Mouse (Mus musculus) spleen, postnatal 14 days (tissue): ENCODE measurements around the gene Tmub2.

Source experiments
- DNase-seq, 2 experiments: peaks; one replicate each; pipeline ENCODE4 v3.0.0; 2021 to 2022; ENCODE audit warnings: low spot score in 2 of 2

Tmub2 gene

GRCm38 (mm10) chr11:102327839-102328238 lies 43.1 kb downstream of the Tmub2 start:
- no peak for DNase-seq

DNA sequence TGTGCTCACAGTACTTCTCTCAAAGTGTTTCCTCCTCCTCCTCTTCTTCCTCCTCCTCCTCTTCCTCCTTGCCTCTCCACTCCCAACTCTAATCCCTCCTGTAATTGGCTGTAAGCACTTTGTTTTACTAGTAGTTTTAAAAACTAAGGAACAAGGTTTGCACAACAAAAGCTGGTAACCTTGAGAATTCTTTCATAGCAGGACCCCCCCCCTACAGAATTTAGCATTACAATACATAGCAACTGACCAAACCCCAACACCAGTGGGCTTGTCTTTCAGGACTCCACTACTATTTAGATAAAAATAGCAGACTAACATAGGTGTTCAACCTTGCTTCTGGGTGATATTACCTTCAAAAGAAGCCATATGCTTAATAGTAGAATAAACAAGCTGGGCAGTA lies 44.8 kb downstream of the Tmub2 start:
- DNase-seq = no peak

GRCm38 (mm10) chr11:102330039-102330438 lies 45.3 kb downstream of the Tmub2 start:
- DNase-seq = no peak

DNA sequence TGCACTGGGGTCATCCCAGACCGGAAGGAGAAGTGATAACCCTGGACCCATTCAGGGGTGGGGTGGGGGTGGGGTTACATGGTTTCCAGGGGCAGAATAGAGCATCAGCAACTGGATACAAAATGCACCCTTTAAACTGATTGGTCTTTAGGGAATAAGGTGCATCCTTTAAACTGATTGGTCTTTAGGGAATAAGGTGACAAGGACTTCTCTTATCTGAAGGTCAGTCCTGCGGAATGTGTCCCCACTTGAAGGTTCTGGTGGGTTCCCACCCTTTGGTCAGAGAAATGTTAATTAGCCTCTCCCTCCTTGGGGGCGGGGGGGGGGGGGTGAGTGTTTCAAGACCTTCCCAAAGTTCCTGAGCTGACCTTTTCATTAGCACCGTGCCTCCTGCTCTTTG lies 47.1 kb downstream of the Tmub2 start:
- DNase-seq = no peak

GRCm38 (mm10) chr11:102333061-102333460 lies 48.3 kb downstream of the Tmub2 start:
- no peak for DNase-seq

DNA sequence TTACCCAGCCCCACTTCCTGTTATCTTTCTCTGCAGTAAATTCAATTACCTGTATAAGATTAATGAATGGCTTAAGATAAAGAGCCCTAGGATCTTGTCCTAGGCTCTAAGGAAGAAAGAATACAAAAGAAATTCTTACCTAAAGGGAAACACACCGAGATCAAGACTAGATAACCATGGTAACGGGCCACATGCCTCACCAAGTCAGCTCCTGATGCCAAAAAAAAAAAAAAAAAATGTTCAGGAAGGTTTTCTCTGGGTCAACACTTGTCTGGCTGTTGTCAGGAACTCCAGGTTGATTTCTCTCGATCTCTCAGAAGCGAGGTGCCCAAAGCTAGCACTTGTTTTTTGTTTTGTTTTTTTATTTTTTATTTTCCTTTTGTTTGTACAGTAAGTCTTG lies 49.3 kb downstream of the Tmub2 start:
- DNase-seq = no peak

DNA sequence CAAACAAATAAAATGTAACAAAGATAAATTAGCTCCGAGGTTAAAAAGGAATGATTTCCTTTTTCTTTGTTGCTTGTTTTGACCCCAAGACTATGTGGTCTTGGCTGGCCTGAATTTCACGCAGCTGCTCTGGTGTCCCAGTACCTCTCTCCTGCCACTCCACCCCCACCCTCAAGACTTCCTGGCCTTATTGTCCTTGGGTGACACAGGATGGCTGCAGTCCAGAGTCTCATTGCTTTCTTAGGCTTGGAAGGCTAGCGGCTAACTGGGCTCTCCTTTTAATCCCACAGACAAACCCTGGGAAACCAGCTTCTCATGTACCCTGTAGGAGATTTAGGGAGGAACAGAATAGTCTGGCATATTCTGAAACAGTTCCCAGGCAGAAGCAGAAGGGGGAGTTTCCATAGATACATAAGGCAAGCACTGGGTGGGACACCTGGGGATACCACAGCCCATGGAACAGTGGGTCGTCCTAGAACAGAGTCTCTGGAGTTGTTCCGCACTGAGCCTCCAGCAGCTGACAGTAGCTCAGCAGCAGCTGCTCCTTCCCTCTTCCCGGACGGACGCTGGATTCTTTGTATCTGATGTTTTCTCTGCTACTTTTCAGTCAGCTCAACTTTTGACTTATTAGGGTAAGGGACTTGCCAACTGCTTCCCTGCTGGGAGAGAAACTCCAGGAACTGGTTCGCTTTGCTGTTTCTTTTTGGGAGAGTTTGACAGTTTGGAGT lies 50.4 kb downstream of the Tmub2 start:
- DNase-seq = no peak

- no peak for DNase-seq
Observed at GRCm38 (mm10) chr11:102336191-102336590, 51.5 kb downstream of the Tmub2 start.

DNA sequence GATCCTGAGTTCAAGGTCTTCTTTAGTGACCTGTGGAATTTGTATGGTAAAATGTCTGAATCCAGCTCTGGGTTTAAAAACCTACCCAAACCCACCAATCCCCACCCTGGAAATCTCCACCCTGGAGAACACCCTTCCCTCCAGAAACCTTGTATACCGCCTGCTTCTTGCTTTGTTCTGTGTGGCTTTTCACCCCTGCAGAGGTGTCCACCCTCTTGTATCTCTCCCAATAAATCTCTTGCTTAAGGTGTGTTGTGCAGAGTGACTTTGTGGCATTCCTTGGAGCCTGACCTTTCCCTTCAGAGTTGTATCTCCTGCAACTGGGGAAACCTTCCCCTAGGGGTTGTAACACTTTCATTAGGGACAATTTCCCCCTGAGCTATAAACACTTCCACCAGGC lies 53.2 kb downstream of the Tmub2 start:
- no peak for DNase-seq

GRCm38 (mm10) chr11:102338561-102338960 lies 53.8 kb downstream of the Tmub2 start:
- no peak for DNase-seq
